Mouse (Mus musculus) adrenal gland, adult 18-20 months (tissue): ENCODE measurements around the gene Letmd1. TPM values are rescaled to one million over a fixed set of nuclear protein-coding genes. Genes with fewer than 3 reads are reported as not detected.
A peak's percentile ranks its signal among the peaks of the same experiment; 100 is the strongest.
"Not testable (repeated sequence)": the region's sequence is repeated elsewhere in the genome, so short reads cannot be mapped to it uniquely, and the experiment has no call there.

ENCODE experiments used
- DNase-seq, 2 experiments: peaks; one replicate each; pipeline ENCODE4 v3.0.0; 2021 to 2022; ENCODE audit warnings: low spot score in 2 of 2
- total RNA-seq, 2 experiments: library from RNA; stranded (reverse); gene quantifications; 1 replicate in 1 of 2; 2 replicates in 1 of 2; pipeline ENCODE4 v1.2.3; 2021

The Letmd1 gene
- total RNA-seq, 2 experiments from 2014 or later: 147 to 279 TPM

DNA sequence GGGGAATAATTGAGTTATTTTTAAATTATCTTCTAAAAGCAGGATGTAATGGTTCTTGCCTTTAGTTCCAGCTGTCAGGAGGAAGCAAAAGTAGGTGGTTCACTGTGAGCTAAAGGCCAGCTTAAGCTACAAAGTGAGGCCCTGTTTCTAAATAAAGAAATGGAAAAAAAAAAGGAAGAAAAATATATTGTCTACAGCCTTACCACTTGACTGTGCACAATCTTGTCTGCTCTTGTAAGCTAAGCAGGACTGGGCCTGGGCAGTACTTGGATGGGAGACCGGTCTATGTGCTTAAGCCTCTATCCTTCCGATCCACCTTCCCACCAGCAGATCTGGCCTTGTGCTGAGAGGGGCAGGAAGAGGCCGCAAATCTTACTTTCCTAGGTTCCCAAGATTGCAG, 19.3 kb upstream of the Letmd1 start:
- DNase-seq: no peak

DNA sequence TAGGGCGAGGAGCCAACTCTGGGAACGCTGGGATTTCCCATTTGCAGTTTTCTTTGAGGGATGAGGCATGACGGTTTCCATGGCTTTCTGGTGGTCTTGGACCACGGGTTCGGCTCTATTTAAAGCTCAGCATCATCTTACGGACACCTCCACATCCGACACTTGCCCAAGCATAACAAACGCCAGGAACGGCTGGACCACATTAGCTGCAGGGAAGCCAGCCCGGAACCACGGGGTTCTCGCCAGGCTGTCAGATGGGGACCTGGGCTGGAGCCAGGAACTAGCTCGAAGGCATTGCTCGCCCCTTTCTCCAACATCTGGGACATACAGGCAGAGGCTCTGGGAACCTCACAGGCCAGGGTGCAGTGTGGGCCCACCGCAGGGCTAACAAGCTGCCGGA, 17.6 kb upstream of the Letmd1 start:
- DNase-seq: no peak

GRCm38 (mm10) chr15:100452486-100452885, 16.3 kb upstream of the Letmd1 start:
- no peak for DNase-seq

DNA sequence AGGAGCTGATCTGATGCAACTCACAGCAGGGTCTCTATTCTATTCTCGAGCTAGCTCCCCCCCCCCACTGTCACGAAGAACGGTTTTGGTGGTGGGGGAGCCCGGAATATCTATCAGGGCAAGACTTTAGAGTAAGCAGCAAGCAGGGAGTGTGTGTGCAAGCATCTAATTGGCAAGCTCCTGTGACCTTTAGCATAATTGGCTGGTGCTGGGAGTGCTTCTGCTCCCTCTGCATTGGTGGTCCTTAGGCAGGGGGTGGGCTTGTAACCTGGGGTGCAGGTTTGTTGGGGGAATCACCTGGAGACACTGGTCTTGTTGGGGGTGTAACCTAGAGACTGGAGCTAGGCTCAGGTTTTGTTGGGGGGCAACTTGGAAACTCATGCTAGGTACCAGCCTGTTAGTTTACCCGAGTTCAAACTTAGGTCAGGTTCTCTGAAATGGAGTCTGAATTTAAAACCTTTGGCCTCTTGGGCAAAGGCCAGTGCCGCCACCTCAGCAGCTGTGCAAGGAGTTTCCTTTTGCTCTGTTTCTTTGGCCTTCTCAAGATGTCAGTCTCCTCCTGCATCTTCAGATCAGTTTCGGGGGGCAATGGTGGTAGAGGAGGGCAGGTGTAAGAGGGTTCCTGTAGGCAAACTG, 12.3 kb upstream of the Letmd1 start:
- no peak for DNase-seq

GRCm38 (mm10) chr15:100457340-100457739, 11.5 kb upstream of the Letmd1 start:
- DNase-seq: peak; percentile 70 to 77

GRCm38 (mm10) chr15:100458055-100458454, 10.8 kb upstream of the Letmd1 start:
- peak; percentile 65 to 69 for DNase-seq

GRCm38 (mm10) chr15:100460942-100461341, 7.9 kb upstream of the Letmd1 start:
- peak in 1 of 2 experiments; percentile 43 for DNase-seq

DNA sequence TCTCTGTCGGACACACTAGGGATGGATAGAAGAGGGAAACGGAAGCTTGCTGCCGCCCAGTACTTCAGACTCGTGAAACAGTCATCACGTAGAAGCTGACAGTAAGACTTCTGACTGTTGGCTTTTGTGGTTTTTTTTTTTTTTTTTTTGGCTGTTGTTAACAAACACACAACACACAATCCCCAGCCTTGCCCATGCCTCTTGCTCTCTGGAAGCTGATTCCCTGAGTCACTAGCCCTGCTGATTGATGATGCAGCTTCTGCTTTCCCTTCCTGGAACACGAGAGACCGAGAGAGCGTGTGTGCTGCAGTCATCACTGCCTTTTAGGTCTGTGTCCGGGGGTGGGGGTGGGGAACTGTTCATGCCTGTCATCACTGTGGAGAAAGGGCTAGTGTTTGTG, 7.2 kb upstream of the Letmd1 start:
- no peak for DNase-seq

DNA sequence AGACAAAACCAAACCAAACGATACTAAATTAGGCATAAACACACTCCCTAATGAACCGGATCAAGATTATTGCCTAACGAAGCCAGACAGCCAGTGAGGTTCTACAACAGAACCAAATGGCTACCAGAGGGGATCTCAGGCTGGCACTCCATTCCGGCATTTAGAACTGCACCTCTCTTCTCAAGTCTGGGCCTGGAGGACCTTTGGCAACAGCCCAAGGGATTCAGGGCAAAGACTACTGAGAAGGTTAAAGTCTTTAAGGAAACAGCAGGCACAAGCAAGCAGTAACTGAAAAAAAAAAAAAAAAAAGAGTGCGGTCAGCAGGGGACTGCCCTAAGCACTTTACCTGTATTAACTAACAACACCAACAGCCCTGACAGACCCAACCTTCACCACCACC, 6.7 kb upstream of the Letmd1 start:
- DNase-seq: no peak

GRCm38 (mm10) chr15:100463712-100464111, 5.1 kb upstream of the Letmd1 start:
- peak; percentile 68 to 70 for DNase-seq

- no peak for DNase-seq
Observed at GRCm38 (mm10) chr15:100465432-100465831, 3.4 kb upstream of the Letmd1 start.

DNA sequence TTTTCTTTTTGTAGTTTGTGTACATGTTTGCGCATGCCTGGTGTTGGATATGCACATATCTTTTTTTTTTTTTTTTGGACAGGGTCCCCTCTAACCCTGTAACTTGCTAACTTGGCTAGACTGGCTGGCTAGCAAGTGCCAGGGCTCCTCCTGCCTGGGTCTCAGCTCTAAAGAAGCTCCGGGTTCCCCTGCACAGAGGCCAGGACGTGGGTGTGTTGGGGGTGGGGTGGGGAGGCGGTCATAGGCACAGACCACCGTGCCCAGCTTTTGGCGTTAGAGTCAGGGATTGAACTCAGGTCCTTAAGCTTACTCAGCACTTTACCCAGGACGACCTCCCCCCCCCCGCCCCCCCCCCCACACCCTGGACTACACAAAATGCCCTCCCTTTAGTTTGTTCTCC, 1.1 kb upstream of the Letmd1 start:
- DNase-seq: no peak

- DNase-seq: no peak
Observed at GRCm38 (mm10) chr15:100469189-100469545, 344 bp downstream of the Letmd1 start.

DNA sequence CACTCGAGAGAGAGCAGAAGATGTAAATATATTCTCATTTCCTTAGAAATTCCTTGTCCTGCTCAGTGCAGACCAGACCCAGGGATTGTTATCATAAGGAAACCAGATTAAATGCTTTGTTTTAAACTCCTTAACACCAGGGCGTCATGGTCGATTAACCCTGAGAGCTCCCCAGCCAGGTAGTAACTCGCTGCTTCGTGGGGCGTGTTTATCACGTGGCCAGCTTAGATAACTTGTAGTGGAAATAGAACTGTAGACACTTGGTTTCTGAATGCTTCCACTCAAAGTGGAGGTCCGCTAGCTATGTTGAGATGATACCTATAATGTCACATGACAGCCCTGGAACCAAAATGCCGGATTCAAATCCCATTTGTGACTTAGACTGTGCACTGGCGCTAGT, 1.2 kb downstream of the Letmd1 start:
- DNase-seq: no peak

- DNase-seq: no peak
Observed at GRCm38 (mm10) chr15:100473926-100474503, 5.2 kb downstream of the Letmd1 start.

DNA sequence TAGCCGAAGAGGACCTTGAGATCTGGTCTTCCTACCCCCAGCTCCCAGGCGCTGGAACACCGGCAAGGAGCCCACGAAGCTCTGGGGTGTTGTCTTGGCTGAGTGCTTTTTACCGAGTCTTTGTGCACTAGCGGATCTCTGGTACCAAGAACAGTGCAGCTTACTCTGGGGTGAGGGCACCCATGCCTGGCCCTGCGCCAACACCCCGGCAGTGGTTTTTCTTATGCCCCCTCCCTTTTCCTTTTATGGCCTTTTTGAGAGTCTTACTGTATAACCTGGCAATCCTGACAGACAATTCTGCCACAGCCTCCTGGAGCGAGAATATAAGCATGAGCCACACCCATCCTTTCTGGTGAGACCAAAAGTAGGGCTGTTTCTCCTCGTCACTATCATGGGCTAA, 9.5 kb downstream of the Letmd1 start:
- no peak for DNase-seq

GRCm38 (mm10) chr15:100478925-100479324, 10.1 kb downstream of the Letmd1 start:
- no peak for DNase-seq

GRCm38 (mm10) chr15:100485576-100485975, 16.8 kb downstream of the Letmd1 start:
- no peak for DNase-seq

DNA sequence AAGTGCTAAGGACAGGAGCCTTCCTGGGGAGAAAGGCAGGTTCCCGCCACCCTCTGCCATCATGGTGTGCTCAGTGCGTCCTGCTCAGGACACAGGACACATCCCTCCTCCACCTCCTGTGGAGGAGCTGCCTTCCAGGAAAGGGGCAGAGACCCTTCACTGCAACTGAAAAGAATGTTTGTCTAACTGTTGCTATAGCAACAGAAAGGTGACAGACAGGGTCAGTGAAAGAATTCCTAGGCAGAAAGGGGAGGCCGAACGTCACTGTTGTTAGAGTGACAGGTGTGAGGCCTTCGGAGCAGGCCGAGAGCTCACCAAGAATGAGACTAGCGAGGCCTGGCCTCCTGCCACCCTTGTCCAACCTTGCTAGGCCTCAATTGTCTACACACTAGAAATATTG, 17.6 kb downstream of the Letmd1 start:
- no peak for DNase-seq

- DNase-seq: no peak
Observed at GRCm38 (mm10) chr15:100487050-100487449, 18.2 kb downstream of the Letmd1 start.

DNA sequence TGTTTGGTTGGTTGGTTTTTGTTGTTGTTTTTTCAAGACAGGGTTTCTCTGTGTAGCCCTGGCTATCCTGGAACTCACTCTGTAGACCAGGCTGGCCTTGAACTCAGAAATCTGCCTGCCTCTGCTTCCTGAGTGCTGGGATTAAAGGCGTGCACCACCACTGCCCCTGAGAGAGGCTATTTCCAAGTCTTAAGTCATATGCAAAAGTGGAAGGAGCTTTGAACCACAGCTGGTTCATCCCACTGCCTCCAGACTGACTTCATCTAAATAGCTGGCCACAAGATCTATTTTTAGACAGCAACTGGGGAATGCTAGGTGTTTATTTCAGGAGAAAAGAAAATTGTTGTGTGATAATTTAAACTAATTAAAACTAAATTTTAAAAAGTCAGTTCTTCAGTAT, 19.5 kb downstream of the Letmd1 start:
- DNase-seq: not testable (repeated sequence)

GRCm38 (mm10) chr15:100489263-100489662, 20.4 kb downstream of the Letmd1 start:
- no peak for DNase-seq

DNA sequence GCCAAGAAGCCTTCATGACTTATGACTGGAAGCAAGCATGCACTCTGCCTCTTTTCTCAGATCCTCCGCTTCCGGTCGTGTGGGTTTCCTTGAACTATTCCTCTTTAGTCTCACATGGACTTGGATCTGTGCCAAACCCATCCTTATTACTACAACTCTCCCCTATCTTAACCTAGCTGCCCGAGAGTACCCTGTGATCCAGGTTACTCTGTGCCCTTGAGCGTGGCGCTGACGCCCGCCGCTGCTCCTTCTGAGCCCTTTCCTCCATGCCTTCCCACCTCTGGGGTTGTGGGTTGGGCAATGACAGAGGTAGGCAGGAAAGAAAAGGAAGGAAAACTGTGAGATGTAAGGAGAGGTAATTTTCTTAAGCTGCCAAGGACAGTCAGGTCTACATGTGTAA, 23.1 kb downstream of the Letmd1 start:
- DNase-seq: no peak
